Mouse (Mus musculus) G1E-ER4 (cell line): ENCODE results near the gene Bloc1s2. TPM values are rescaled to one million over a fixed set of nuclear protein-coding genes. Genes with fewer than 3 reads are reported as not detected.

ENCODE experiments used
- GATA1 ChIP-seq: IDR thresholded peaks from one replicate; pipeline ENCODE4 v1.8.0; 2012; ENCODE audit warnings: low read length, inconsistent platforms
- polyA plus RNA-seq: library from polyadenylated mRNA; stranded (reverse); fragments of >175 nt; gene quantifications from 2 replicates; pipeline ENCODE4 v1.2.3, GENCODE M21; 2012

Gene Bloc1s2
- polyA plus RNA-seq, 1 experiment, result 217 TPM

- TF ChIP-seq GATA1, result no peak
Measured at GRCm38 (mm10) chr19:44144366-44144765, 1.9 kb downstream of the Bloc1s2 start.

GRCm38 (mm10) chr19:44135960-44136485 lies 10.2 kb downstream of the Bloc1s2 start:
- no peak for TF ChIP-seq GATA1

GRCm38 (mm10) chr19:44135072-44135959 lies 10.9 kb downstream of the Bloc1s2 start, which contains the start of gene Cwf19l1:
TSS of gene Cwf19l1 (minus strand) at chr19:44135876.
- TF ChIP-seq GATA1, result no peak

- peak; percentile 7 for TF ChIP-seq GATA1
Measured at GRCm38 (mm10) chr19:44132917-44133316, 13.3 kb downstream of the Bloc1s2 start.

- TF ChIP-seq GATA1, result no peak
Measured at GRCm38 (mm10) chr19:44128560-44128959, 17.7 kb downstream of the Bloc1s2 start.

- TF ChIP-seq GATA1, result no peak
Measured at GRCm38 (mm10) chr19:44127729-44128497, 18.3 kb downstream of the Bloc1s2 start.

GRCm38 (mm10) chr19:44121137-44121536 lies 25.1 kb downstream of the Bloc1s2 start:
- TF ChIP-seq GATA1, result no peak

- no peak for TF ChIP-seq GATA1
Measured at GRCm38 (mm10) chr19:44117793-44118192, 28.5 kb downstream of the Bloc1s2 start.

GRCm38 (mm10) chr19:44111706-44112105 lies 34.5 kb downstream of the Bloc1s2 start:
- TF ChIP-seq GATA1, result no peak

- no peak for TF ChIP-seq GATA1
Measured at GRCm38 (mm10) chr19:44110356-44110755, 35.9 kb downstream of the Bloc1s2 start.

GRCm38 (mm10) chr19:44108996-44109395 lies 37.2 kb downstream of the Bloc1s2 start:
- no peak for TF ChIP-seq GATA1

- TF ChIP-seq GATA1, result no peak
Measured at GRCm38 (mm10) chr19:44107661-44108521, 38.4 kb downstream of the Bloc1s2 start.

GRCm38 (mm10) chr19:44106831-44107660 lies 39.2 kb downstream of the Bloc1s2 start, which contains the start of gene Chuk:
TSS of gene Chuk (minus strand) at chr19:44107480.
- TF ChIP-seq GATA1, result no peak

- no peak for TF ChIP-seq GATA1
Measured at GRCm38 (mm10) chr19:44104393-44104792, 41.9 kb downstream of the Bloc1s2 start.
